Mouse (Mus musculus) brain, embryonic 18.5 days (tissue): Measurements from ENCODE around the gene Psmd13.

ENCODE experiments used
- DNase-seq: peaks from one replicate; pipeline ENCODE4 v3.0.0-alpha.2; 2012; ENCODE audit warnings: low read depth, low spot score

Psmd13 gene

DNA sequence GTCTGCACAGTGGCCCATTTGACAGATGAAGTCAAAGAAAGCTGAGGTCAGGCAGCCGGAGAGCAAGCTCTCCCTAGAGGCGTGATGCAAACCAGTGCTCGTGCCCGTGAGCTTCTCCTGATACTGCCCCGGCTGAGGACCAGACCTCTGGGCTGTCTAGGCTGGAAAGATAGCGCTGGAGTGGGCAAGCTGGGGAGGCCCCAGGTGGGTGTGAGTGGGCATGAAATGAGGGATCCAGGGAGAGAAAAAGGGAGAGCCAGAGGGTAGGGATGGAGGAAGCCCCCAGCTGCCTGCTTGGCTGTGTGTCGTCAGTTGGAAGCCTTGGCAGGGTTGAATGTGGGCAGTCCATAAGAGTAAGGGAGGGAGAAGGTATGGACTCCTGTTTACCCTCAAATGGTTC lies 62.5 kb downstream of the Psmd13 start:
- no peak for DNase-seq

GRCm38 (mm10) chr7:140945247-140945646 lies 63.5 kb downstream of the Psmd13 start:
- DNase-seq = no peak

- DNase-seq = no peak
Measured at GRCm38 (mm10) chr7:140946311-140946710, 64.5 kb downstream of the Psmd13 start.

DNA sequence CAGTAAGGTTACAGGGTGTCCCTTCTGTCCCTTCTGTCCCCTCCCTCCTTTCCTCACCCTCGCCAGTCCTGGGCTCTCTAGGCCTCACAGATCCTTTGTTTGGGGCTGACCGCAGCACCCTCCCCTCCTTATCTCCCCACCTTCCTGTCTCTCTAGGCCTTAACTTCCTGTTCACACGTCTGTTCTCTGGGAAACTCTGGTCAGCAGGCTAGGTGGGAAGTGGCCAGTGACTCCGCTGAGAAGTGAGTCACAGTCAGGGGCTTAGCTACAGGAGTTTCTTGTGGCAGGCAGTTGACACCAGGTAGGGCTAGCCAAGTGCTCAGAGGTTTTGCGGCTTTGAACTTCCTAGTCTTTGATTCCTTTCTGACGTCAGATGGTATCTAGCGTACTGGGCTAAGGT lies 65.2 kb downstream of the Psmd13 start:
- no peak for DNase-seq

- no peak for DNase-seq
Measured at GRCm38 (mm10) chr7:140948161-140948560, 66.4 kb downstream of the Psmd13 start.
